Mouse (Mus musculus) cerebellum, adult 9-11 months (tissue): ENCODE results near the gene Snapc4.

Experiments
- DNase-seq: peaks from one replicate; pipeline ENCODE4 v3.0.0; 2022

Gene Snapc4

GRCm38 (mm10) chr2:26338302-26339203 lies 41.9 kb downstream of the Snapc4 start:
- DNase-seq: peak; percentile 85

DNA sequence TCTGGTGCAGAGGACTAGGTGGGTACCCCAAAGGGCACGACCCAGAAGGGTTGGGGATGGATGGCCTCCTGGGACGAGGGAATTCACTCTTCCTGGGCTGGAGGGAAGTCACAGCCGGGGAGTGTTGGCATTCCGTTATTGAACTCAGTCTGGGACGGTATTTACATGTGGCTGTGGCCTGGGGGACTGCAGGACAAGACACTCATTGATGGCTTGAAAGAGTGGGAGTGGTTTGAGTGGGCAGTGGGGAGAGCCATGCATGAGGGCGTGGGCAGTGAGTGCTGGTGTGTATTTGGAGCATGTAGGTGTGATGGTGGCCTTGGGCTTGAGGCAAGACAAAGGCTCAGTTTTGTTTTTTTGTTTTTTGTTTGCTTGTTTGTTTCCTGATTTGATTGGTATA lies 49.8 kb downstream of the Snapc4 start:
- DNase-seq: no peak

DNA sequence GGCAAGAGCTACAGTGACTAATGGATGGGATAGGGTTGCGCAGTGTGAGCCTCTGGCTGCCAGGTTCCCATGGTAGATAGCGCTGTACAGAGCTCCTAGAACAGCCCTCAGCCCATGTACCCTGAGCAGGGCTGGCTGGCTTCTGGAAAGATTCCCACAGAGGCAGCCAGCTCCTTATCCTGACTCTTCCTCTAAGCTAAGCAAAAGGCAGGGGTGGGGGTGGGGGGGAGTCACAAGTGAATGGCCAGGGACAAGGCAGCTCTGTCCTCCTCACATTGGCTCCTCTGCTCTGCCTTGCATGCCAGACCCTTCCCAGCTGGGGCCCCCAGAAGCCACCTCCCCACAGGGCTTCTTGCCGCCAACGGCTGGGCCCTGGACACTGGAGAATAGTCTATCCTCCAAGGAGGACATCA lies 50.4 kb downstream of the Snapc4 start:
- no peak for DNase-seq

DNA sequence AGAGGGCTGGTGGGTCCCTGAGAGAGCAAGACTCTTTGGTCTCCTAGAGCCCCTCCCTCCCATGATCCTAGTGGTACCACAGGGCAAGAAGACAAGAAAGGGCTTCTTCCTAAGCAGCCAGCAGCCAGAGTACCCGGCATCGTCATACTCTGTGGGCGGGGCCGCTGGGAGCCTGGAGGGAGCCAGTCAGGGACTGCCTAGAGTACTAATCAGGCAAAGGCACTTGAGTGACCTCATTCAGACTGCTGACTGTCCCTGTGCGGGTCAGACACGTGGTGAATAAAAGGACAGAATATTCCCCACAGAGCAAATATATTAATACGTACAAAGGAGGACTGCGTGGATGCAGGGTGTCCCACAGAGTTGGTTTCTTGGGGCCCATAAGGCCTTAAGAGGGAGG lies 51.1 kb downstream of the Snapc4 start:
- no peak for DNase-seq

GRCm38 (mm10) chr2:26327852-26328251 lies 52.6 kb downstream of the Snapc4 start:
- no peak for DNase-seq

- DNase-seq: peak; percentile 75
These were observed 54.9 kb downstream of the Snapc4 start for GRCm38 (mm10) chr2:26325386-26326181.

DNA sequence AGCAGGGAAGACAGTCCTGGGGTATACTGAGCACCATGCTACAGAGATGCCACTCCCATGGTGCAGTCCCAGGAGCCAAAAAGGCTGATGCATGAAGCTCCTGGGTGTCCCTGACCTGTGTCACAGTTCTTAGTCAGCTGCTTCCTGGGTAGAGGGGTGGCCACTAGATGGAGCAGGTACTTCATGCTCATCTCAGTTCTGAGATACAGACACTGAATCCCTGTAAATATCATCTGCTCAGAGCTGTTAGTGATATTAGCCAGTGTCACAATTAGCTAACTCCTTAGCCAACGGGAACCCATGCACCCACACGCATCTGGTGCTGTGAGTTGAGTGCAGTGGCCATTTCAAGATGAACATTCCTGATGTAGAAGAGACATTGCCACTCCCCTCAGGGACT lies 55.5 kb downstream of the Snapc4 start:
- DNase-seq: peak; percentile 62

- peak; percentile 36 for DNase-seq
These were observed 56.7 kb downstream of the Snapc4 start for GRCm38 (mm10) chr2:26323589-26324325.

DNA sequence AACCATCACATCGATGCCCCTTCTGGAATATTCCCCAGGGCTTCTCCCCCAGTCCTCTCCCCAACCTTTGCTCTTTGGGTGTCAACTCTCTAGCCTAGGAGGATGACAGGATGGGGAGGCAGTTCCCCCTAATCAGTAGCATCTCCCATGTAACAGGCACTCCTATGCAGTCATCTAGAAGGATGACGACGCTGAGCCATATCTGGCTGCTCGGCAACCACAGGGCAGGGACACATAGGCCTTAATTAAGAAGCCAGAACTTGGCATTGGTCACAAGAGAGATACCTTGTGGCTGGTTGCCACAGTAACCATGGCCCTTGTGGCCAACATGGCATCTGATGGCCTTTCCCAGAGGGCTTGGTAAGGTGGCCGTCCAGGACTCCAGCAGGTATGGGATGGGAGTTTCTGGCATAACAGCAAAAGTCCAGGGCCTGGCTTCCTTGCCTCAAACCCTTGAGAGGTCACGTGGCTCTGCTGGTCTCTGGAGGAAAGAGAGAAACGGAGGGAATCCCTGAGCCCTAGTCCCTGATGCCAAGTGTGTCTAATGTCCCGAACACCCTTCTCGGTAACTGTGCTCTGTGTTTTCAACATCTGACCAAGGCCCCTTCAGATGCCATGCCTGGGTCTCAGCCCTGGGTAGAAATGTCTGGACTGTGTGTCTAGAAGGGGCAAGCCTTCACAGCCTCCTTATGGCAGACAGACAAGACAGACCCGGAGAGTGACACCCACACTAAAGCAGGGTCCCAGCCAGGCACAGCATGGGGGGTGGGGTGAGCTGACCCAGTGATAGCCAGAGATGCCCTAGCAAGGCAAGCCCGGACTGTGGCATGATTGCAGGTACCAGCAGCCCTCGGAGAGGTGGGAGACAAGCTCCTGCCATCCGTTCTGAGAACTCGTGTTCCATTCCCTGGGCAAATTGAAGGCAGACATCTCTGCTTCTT lies 59.9 kb downstream of the Snapc4 start:
- peak; percentile 82 for DNase-seq

- peak; percentile 65 for DNase-seq
These were observed 60.8 kb downstream of the Snapc4 start for GRCm38 (mm10) chr2:26319519-26320244.

GRCm38 (mm10) chr2:26319109-26319508 lies 61.3 kb downstream of the Snapc4 start:
- peak; percentile 79 for DNase-seq

DNA sequence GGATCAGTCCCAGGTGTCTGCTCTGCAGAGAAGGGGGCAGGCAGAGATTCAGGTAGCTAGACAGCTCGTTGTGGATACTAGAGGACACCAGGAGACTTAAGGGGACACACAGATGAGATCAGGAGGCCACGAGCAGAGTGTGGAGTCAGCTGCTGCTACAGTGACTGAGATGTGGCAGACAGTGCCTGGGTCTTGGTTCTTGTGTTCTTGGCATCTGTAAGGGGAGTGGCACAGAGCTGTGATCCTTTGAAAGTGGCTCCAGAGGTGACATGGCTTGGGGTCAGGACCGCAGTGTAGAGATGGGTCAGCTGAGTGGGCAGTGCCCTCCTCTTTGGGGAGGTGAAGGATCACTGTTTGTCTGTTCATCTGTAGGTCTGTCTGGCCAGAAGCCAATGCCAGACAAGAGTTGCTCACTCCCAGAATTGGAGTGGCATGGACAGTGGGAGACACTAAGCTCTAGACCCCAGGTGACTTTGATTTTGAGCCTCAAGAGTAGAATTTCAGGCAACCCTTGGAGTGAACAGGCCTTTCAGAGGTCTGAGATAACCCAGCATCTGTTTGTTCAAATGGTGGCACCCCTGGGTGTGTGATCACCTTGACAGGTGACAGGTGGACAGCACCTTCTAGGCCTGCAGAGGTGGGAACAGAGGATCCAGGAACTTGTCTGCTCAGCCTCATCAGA lies 62.3 kb downstream of the Snapc4 start:
- DNase-seq: peak; percentile 68

DNA sequence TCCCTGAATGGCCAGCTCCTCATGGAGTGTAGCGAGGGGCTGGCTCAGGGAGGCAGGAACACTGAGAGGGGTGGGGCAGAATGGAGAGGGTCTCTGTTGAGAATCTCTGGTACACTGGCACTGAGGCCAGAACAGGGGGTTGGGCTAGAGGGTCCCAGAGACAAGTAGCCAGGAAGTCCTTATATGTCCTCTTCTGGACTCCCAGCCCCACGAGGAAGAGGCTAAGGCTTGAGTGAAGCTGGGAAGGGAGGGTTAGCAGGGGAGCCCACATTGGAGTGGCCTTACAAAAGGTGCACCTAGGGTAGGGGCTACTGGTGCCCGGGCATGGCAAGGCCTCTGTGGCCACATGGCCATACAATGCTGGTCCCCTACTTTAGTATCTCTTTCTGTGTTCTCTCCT lies 63.1 kb downstream of the Snapc4 start:
- DNase-seq: peak; percentile 64

DNA sequence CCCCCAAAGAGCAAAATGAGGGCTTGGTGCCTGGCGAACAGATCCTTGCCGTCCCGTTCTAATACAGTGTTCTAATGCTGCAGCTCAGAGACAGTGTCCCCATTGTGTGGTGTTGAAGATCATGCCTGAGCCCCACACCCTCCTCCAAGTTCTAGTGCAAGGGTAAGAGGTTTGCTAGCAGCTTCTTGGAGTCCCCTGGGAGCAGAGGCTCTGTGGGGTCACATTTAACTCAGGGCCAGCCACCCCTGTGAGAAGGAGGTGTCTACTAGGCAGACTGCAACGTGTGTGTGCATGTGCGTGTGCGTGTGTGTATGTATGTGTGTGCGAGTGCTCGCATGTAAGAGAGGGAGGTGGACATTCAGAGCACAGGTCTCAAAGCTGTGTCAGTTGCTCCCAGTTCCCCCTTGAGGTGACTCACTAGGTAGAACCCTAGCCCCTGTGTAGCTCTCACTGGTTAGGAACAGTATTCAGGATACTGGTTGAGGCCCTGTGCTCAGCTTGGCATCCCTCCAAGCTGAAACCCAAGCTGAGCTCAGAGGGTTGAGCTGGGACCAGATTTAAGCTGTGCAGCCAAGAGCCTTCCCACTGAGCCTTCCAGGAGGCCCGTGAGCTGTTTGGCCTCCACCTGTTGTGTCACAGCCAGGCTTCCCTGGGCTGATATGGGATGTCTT lies 63.7 kb downstream of the Snapc4 start:
- peak; percentile 81 for DNase-seq

DNA sequence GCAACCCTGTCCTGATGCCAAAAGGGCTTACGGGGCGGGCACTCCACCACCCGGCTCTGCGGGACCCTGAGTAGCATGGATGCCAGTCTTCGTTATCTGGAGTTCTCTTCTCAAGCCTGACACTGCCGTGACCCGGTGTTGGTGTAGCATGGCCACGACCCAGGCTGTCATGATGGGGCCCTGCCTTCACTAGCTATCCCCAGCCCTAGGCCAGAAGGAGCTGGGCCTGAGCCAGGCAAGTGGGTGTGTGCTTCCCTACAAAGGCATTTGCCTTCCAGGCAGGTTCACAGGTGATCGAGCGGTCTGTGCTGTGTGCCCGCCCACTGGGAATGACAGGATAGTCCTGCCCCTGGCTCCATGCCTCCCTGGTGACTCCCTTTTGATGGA lies 64.5 kb downstream of the Snapc4 start:
- DNase-seq: peak; percentile 93

GRCm38 (mm10) chr2:26315072-26315924 lies 65.2 kb downstream of the Snapc4 start, which contains the start of gene Gpsm1:
Gene Gpsm1 (plus strand): TSS chr2:26315515.
- peak; percentile 90 for DNase-seq

GRCm38 (mm10) chr2:26314281-26315071 lies 66.0 kb downstream of the Snapc4 start:
- peak; percentile 95 for DNase-seq

- DNase-seq: peak; percentile 55
These were observed 67.1 kb downstream of the Snapc4 start for GRCm38 (mm10) chr2:26313394-26313793.
